Mouse (Mus musculus): ENCODE measurements around the gene Spaca4. TPM values are rescaled to one million over a fixed set of nuclear protein-coding genes. Genes with fewer than 3 reads are reported as not detected.

Spaca4 gene
- total and polyA plus RNA-seq, 3 experiments, result 0.38 TPM; not detected in 2

DNA sequence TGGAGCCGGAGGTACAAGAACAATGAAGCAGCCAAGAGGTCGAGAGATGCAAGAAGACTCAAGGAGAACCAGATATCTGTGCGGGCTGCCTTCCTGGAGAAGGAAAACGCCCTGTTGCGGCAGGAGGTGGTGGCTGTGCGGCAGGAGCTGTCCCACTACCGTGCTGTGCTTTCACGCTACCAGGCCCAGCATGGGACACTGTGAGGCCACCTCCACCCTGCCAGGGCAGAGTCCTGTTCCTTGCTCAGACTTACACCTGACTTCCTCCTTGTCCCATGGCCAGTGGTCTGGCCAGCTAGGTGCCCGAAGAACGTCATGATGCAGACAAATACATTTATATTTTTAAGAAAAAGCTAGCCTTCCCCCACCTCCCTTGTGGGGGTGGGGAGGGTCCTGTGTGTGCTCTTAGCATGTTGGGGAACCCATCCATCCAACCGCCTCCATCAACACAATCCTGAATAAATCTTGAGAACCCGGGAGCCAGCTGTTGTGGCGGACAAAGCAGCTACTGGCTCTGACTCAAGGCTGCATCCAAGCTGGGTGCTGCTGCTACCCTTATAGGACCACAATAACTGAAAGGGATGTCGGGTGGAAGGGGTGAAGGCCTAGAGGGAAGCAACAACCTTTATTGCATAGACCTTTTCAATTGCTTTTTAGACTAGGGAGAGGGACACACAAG is 15.8 kb downstream of the Spaca4 start:
- Histone ChIP-seq H3K27ac (ENCODE audit: control insufficient read depth, low read depth, low read length) (no peak overlapping the region), H3K27me3 (ENCODE audit: control insufficient read depth in 1 of 2, insufficient read depth in 2 of 2, low read length in 2 of 2) (no peaks in the 10 kb centered on the region), H3K4me1 (ENCODE audit: control insufficient read depth in 1 of 2, insufficient read depth in 2 of 2, low read length in 2 of 2) (peaks cover 0 to 12% of the 10 kb centered on the region in 2 experiments; a peak in 1 of 4 replicates), H3K79me2 (ENCODE audit: control insufficient read depth, insufficient read depth, low read length, poor library complexity) (peaks cover 12% of the 10 kb centered on the region), H3K9ac (ENCODE audit: control insufficient read depth, low read depth, low read length, poor library complexity, severe bottlenecking) (no peak overlapping the region), H3K9me3 (replicated peaks; ENCODE audit: insufficient read depth, low read length) (no peaks in the 10 kb centered on the region), H3K36me3 (ENCODE audit: control insufficient read depth in 1 of 2, insufficient read depth in 2 of 2, low read length in 2 of 2) (peaks cover 0 to 5% of the 10 kb centered on the region in 2 experiments; a peak in 2 of 4 replicates), H3K4me3 (ENCODE audit: control insufficient read depth in 1 of 2, insufficient read depth in 1 of 2, low read depth in 2 of 2, low read length in 2 of 2) (no peak overlapping the region)
- DNase-seq (ENCODE audit: low read depth, low spot score), result no peak
- TF ChIP-seq POLR2AphosphoS5 (IDR thresholded peaks at IDR 0.05; ENCODE audit: borderline replicate concordance, low read depth, low read length), result 0 out of 2 replicates have a peak, but pooled peaks have one; percentile 75
- TF ChIP-seq POLR2A (IDR thresholded peaks at IDR 0.05; ENCODE audit: control insufficient read depth in 1 of 2, insufficient read depth in 1 of 2, low read depth in 1 of 2, low read length in 2 of 2, poor library complexity in 1 of 2), result peak; percentile 23 to 34; a peak in 1 of 4 replicates
- peak; percentile 46; the same call in 1 of the 2 replicates for TF ChIP-seq POLR2AphosphoS2 (IDR thresholded peaks at IDR 0.05; ENCODE audit: low read length)
- no peak for TF ChIP-seq CHD2 (IDR thresholded peaks at IDR 0.05; ENCODE audit: low read length)
- TF ChIP-seq KAT2A (conservative IDR thresholded peaks at IDR 0.05; ENCODE audit: low read depth, low read length), result no peak
- no peak for TF ChIP-seq MXI1 (IDR thresholded peaks at IDR 0.05; ENCODE audit: low read depth, low read length)

DNA sequence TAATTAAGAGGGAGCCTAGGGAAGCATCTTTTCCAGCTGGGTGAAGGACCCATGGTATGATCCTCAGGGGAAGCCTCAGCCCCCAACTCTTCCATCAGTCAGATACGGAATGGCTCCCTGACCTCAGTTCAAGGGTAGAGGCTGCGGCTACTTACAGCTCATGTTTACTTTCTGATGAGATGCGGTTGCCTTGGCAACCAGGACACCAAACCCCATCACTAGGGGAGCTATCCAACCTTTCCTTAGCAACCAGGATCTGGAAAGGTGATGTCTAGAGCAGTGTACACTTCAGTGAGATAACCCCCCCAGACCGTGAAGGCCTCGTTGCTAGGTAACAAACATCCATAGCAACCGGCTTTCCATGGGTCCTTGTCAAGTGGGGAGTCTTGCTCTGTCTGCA is 16.6 kb downstream of the Spaca4 start:
- DNase-seq (ENCODE audit: low read depth, low spot score), result peak; percentile 37
- Histone ChIP-seq H3K27ac (ENCODE audit: control insufficient read depth, low read depth, low read length) (no peak overlapping the region), H3K36me3 (ENCODE audit: control insufficient read depth in 1 of 2, insufficient read depth in 2 of 2, low read length in 2 of 2) (peaks cover 0 to 5% of the 10 kb centered on the region in 2 experiments; a peak in 2 of 4 replicates), H3K79me2 (ENCODE audit: control insufficient read depth, insufficient read depth, low read length, poor library complexity) (peaks cover 7% of the 10 kb centered on the region), H3K4me1 (ENCODE audit: control insufficient read depth in 1 of 2, insufficient read depth in 2 of 2, low read length in 2 of 2) (peaks cover 0 to 12% of the 10 kb centered on the region in 2 experiments; a peak in 1 of 4 replicates), H3K9ac (ENCODE audit: control insufficient read depth, low read depth, low read length, poor library complexity, severe bottlenecking) (no peak overlapping the region; the same call in 1 of the 2 replicates), H3K4me3 (ENCODE audit: control insufficient read depth in 1 of 2, insufficient read depth in 1 of 2, low read depth in 2 of 2, low read length in 2 of 2) (no peak overlapping the region), H3K9me3 (replicated peaks; ENCODE audit: insufficient read depth, low read length) (no peaks in the 10 kb centered on the region), H3K27me3 (ENCODE audit: control insufficient read depth in 1 of 2, insufficient read depth in 2 of 2, low read length in 2 of 2) (no peaks in the 10 kb centered on the region)
- TF ChIP-seq CHD1 (IDR thresholded peaks at IDR 0.05; ENCODE audit: low read depth, low read length) (no peak), SIN3A (IDR thresholded peaks at IDR 0.05; ENCODE audit: low read length) (no peak), CHD2 (IDR thresholded peaks at IDR 0.05; ENCODE audit: low read length) (no peak), BHLHE40 (IDR thresholded peaks at IDR 0.05; ENCODE audit: borderline replicate concordance, low read depth, low read length) (no peak), MEF2A (IDR thresholded peaks at IDR 0.05; ENCODE audit: extremely low read depth, insufficient replicate concordance, low read depth, low read length, poor library complexity, severe bottlenecking) (no peak), ELF1 (IDR thresholded peaks at IDR 0.05; ENCODE audit: low read depth, low read length) (no peak), RCOR1 (IDR thresholded peaks at IDR 0.05; ENCODE audit: low read depth, low read length) (no peak), HCFC1 (IDR thresholded peaks at IDR 0.05; ENCODE audit: low read depth, low read length) (no peak), MAFK (IDR thresholded peaks at IDR 0.05; ENCODE audit: borderline replicate concordance, low read depth, low read length) (no peak), MAZ (IDR thresholded peaks at IDR 0.05; ENCODE audit: low read depth, low read length) (no peak), TCF12 (IDR thresholded peaks at IDR 0.05; ENCODE audit: low read depth, low read length) (no peak), MAX (IDR thresholded peaks at IDR 0.05; ENCODE audit: low read length) (no peak), POLR2AphosphoS5 (IDR thresholded peaks at IDR 0.05; ENCODE audit: borderline replicate concordance, low read depth, low read length) (no peak), SMC3 (IDR thresholded peaks at IDR 0.05; ENCODE audit: low read depth, low read length) (no peak)

All from MEL (cell line).